Mouse (Mus musculus) lung, adult 2 months (tissue): ENCODE measurements around the gene Plxdc2. TPM values are rescaled to one million over a fixed set of nuclear protein-coding genes. Genes with fewer than 3 reads are reported as not detected.

Source experiments
- DNase-seq: peaks from one replicate; pipeline ENCODE4 v3.0.0; 2022
- H3K4me1 ChIP-seq: fragments of 200-500 bp; 2 replicates; pipeline ENCODE4 v1.6.1; 2011; ENCODE audit warnings: low read length; ENCODE audit not compliant: control insufficient read depth, insufficient read depth
- H3K4me3 ChIP-seq: fragments of 200-500 bp; replicated peaks from 2 replicates; pipeline ENCODE3; 2011; ENCODE audit warnings: low read depth, mild to moderate bottlenecking, control low read depth, low read length; ENCODE audit errors: extremely low read depth
- CTCF ChIP-seq: fragments of 200-500 bp; IDR thresholded peaks from 2 replicates; pipeline ENCODE4 v1.5.1; 2011; ENCODE audit warnings: mild to moderate bottlenecking, low read length, control low read depth; ENCODE audit not compliant: insufficient read depth
- POLR2A ChIP-seq: fragments of 200-500 bp; IDR thresholded peaks from 2 replicates; pipeline ENCODE4 v1.6.1; 2011; ENCODE audit warnings: low read depth, mild to moderate bottlenecking, control low read depth, low read length, borderline replicate concordance; ENCODE audit errors: extremely low read depth
- WGBS: fragments of 180-500 bp; shearing (Covaris S2); methylation state at CpG from one replicate; pipeline ENCODE4 v1.1.7; 2018; 5-methylcytosine and 5-hydroxymethylcytosine counted together
- polyA plus RNA-seq: library from polyadenylated mRNA; depleted of rRNA; stranded (reverse); fragments of >200 nt; gene quantifications from 2 replicates; pipeline ENCODE4 v1.2.3, GENCODE M21; 2012; rRNA removed

Plxdc2 gene
- 41.0 and 49.6 TPM in 2 replicates for polyA plus RNA-seq

DNA sequence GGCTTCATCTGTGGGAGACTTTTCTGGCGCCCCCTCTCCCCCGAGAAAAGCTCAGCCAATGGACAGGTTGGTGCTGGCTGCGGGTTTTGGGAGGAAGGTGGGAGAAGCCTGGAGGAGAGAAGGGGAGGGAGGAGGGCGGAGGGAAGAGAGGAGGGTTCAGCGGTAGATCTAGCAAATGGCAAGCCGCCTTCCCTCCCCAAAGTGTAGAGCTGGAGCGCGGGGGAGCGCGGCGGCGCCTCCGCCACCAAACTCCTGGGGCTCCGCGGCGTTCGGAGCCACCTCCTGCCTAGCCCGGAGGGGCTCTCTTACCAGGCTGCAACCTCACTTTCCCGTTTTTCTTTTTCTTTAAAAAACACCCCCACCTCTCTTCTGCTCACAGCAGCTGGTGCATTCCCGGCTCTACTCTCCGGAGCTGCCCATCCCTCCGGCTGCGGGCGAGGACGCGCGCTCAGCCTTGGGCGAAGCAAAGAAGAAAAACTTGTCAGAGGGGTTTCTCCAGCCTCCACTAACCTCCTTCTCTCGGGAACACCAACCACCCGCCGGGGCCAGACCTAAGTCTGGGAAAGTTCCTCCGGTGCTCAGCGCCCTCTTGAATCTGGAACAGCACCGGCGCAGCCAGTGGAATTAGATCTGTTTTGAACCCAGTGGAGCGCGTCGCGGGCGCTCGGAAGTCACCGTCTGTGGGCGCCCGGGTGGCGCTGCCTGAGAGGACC lies at the start of gene Plxdc2:
Plxdc2 (plus strand) TSS at position 199 of the 713 bp plus-strand sequence.
- peak within 1 kb of the TSS; percentile 73 for H3K4me3 ChIP-seq
- H3K4me1 ChIP-seq = no peaks in the 10 kb centered on the region; the same call in 1 of the 2 replicates
- DNase-seq = peak; percentile 44
- WGBS = under 1% methylated on average over 43 of the region's 45 CpGs
- no peak for TF ChIP-seq CTCF
- peak; percentile 62; the same call in 1 of the 2 replicates for TF ChIP-seq POLR2A

GRCm38 (mm10) chr2:16310387-16310786 lies 45.7 kb upstream of the Plxdc2 start:
- H3K4me3 ChIP-seq = no peak overlapping the region
- no peaks in the 10 kb centered on the region for H3K4me1 ChIP-seq
- 45% methylated on average over 2 of the region's 2 CpGs for WGBS
- no peak for DNase-seq
- no peak for TF ChIP-seq CTCF
- TF ChIP-seq POLR2A = no peak

DNA sequence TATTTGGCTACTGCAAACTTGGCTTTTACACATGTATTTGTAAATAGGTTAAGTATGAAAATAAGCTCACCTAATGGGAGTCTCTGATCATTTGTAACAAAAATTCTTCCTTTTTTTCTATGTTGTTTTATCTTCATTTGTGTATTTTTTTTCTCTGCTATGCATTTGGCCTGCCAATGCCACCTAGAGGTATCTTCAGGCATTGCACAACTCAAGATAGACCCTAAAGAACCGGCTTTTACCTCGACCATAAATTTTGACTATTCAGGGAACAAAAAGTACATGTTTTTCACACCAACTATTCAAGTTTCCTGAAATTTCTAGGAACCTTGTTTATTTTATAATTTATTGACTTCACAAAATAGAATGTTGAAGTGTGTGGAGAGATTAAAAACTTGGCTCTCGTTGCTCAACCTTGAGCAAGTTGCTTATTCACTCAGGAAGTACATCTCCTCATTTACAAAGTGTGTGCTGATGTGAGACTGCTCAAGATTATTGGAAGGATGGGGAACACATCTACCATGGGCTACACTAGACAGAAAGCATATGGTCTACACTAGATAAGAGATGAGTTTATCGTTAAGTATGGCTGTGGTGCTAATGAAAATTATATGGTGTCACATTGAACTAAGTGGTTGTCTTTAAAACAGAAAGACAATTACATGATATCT lies 43.6 kb upstream of the Plxdc2 start:
- no peaks in the 10 kb centered on the region for H3K4me1 ChIP-seq
- no peak for DNase-seq
- H3K4me3 ChIP-seq = no peak overlapping the region
- TF ChIP-seq POLR2A (no peak), CTCF (peak; percentile 22; the same call in 1 of the 2 replicates)
- WGBS = 47% methylated on average over 4 of the region's 4 CpGs

DNA sequence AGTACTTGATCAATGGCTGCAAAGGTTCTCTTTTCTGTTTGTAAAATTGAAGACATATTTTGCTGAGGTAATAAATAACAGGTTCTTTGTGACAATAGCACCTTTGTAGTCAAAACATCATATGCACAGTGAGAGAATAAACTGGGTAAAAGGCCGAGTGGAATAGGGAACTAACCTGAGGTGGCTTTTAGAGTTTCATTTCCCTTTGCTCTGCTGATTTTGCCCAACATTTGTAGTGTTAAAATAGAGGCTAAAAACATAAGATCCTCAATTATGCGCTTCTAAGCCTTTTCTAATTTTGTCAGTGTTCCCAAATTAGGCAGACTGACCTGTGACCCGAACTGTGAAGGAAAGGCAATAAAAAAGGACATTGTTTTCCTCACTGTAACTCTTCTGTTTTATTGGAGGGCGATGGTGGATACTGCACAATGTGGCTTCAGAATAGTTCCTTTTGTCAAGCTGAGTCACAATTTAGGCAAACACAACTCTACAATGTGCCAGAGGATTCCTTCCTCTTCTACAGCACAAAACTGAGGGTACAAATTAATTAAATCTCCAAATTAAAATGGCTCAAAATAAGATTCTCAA lies 20.8 kb upstream of the Plxdc2 start:
- TF ChIP-seq POLR2A (no peak), CTCF (no peak)

DNA sequence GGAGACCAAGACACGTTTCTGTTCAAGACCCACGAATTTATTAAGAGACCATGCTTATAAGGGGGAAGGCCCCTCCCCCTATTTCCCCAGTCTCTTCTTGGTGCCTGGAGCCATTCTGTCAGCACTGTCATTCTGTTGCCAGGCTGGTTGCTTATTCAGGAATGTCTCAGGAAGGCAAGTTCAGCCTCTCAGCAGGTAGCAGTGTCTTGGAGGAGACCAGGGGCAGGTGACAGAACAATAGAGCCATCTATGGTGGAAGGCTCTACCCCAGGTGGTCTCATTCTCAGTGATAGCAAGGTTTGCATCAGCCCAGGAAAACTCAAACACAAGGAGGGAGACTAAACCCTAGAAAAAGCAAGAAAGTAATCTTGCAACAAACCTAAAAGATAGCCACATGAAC lies 11.5 kb upstream of the Plxdc2 start:
- Histone ChIP-seq H3K4me3 (no peak overlapping the region), H3K4me1 (no peaks in the 10 kb centered on the region)
- WGBS = 73% methylated on average over 2 of the region's 2 CpGs

More for the DNA sequence above, 20.8 kb upstream of the Plxdc2 start:
- 59% methylated on average over 4 of the region's 4 CpGs for WGBS
- H3K4me3 ChIP-seq = no peak overlapping the region
- no peak for DNase-seq
- H3K4me1 ChIP-seq = no peaks in the 10 kb centered on the region

GRCm38 (mm10) chr2:16351106-16351505 lies 5.0 kb upstream of the Plxdc2 start:
- no peak for DNase-seq
- no peak overlapping the region for H3K4me3 ChIP-seq
- TF ChIP-seq CTCF (no peak), POLR2A (no peak)
- no peaks in the 10 kb centered on the region for H3K4me1 ChIP-seq
- 57% methylated on average over 3 of the region's 3 CpGs for WGBS

More for the DNA sequence above, 11.5 kb upstream of the Plxdc2 start:
- TF ChIP-seq CTCF (no peak), POLR2A (no peak)
- no peak for DNase-seq

DNA sequence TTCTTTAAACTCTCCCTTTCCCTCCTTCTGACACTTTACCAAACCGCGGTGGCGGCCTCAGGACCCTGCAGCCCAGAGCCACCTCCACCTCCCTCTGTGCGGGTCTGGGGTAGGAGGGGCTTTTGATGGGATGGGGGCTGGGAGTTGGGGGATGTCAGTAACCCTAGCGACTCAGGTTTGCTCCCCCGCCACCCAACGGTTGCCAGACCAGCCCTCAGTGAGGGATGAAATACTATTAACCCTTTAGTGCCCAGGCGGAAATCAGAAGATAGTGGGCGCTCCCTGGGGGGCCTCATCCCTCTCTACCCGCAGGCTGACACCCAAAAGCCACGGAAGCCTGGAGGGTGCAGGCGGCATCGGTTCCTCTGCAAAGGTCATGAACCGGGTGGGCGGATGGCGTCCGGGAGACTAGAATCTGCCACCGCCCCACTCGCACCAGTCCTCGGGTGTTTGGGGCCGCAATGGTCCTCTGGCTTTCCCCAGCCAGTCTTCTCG lies 446 bp upstream of the Plxdc2 start:
- Histone ChIP-seq H3K4me1 (no peaks in the 10 kb centered on the region; the same call in 1 of the 2 replicates), H3K4me3 (peak overlapping the region; percentile 73)
- under 1% methylated on average over 22 of the region's 22 CpGs for WGBS
- DNase-seq = peak; percentile 5
- TF ChIP-seq CTCF (no peak), POLR2A (no peak)

DNA sequence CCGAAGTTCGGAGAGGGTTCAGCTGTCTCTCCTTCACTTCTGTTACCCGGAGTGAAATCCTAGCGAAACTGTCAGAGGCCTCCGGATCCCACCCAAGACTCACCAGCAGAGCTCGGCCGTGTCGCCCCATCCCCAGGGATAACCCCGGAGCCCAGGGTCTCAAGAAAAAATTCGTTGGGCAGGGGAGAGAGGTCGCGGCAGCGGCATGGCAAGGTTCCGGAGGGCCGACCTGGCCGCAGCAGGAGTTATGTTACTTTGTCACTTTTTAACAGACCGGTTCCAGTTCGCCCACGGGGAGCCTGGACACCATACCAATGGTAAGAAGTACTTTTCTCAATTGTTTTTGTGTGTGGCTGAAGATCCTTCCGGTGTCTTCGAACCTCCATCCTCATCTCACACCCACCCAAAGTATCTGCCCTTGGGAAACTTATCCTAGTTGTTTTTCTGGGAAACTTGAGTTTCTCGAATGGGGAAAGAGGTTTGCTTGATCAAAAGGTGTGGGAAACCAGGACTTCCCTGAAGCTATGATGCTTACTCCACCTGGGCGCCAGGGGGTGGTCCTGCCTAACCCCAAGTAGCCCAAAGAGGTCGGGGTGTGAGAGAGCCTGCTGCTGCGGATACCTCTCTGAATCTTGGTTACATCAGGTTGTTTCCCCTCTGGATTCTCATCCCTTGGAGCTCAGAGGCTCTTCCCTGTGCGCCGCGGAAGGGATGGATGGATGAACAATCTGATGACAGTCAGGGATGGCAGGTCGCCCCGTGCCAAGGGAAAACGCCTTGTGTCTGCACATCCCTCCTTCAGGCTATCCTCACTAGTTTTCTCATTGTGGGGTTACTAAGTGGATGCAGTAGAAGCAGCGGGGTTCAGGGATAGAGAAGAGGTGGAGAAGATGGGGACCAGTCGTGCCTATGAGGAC lies 1.1 kb downstream of the Plxdc2 start:
- H3K4me3 ChIP-seq = peak overlapping the region; percentile 73
- no peaks in the 10 kb centered on the region; the same call in 1 of the 2 replicates for H3K4me1 ChIP-seq
- 6% methylated on average over 33 of the region's 33 CpGs for WGBS
- DNase-seq = peak; percentile 18
- TF ChIP-seq POLR2A = no peak
- TF ChIP-seq CTCF = no peak
